Mouse (Mus musculus) layer of hippocampus, postnatal 36 days (tissue): Measurements from ENCODE around the gene Cebpe. TPM values are rescaled to one million over a fixed set of nuclear protein-coding genes. Genes with fewer than 3 reads are reported as not detected.
A peak's percentile ranks its signal among the peaks of the same experiment; 100 is the strongest.

Experiments
- DNase-seq, 2 experiments: peaks; one replicate each; pipeline ENCODE4 v3.0.0; 2022
- total RNA-seq, 2 experiments: library from RNA; stranded (reverse); gene quantifications; 2 replicates each; pipeline ENCODE4 v1.2.3; 2021

Gene Cebpe
- total RNA-seq, 2 experiments from 2014 or later = not detected

GRCm38 (mm10) chr14:54720654-54721350 is 8.8 kb upstream of the Cebpe start:
- no peak for DNase-seq

GRCm38 (mm10) chr14:54720041-54720440 is 8.1 kb upstream of the Cebpe start:
- DNase-seq = no peak

DNA sequence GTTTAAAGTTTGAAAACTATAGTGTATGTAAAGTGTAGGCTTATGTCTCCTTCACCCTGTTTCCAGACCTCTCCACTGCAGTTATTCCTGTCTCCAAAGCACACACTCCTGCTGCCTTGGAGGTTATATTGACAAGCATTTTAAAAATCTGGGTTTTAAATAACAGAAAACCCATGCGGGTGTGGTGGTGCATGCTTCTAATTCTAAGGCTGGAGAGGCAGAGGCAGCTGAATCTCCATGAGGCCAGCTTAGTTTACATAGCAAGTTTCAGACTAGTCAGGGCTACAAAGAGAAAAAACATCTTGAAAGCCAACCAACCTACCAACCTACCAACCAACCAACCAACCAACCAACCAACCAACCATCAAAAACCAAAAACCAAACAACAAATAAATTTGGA is 3.4 kb upstream of the Cebpe start:
- DNase-seq = no peak

GRCm38 (mm10) chr14:54714617-54715081 is 2.7 kb upstream of the Cebpe start:
- DNase-seq = peak in 1 of 2 experiments; percentile 24

DNA sequence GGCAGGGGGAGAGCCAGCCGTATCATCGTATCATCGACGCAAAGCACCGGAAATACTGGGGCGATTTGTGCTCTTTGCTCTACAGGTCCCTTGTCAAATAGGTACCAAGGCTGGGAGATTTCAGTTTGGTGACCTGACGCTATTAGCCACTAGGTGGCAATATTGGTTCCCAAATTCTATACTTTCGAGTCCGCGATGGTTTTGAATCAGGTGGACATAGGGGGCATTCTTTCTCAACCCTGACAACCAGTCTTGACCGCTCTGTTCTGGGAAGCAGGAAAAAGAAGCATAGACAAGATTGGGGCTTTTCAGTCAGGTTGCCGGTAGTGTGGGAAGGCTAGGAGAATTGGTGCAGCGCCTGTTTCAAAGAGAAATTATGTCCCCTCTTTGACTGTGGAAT is 2.1 kb upstream of the Cebpe start:
- DNase-seq = peak; percentile 54 to 76

DNA sequence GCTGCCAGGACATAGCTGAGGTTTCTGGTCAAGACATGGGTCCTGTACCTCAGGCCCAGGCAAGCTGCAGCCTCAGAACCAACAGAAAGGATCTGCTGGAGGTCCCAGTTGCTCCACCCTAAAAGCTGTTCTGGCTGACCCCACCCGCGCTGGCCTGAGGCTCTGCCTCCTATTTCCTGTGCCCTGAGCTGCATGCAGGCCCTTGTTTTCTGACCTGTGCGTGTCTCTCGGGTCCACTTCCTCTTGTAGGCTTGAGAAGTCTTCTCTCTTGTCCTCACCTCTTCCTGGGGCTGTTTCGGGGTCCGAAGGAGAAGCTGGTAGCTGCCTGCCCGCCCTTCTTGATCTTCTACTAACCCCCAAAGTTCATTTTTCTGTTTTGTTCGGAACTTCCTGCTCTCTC is 887 bp upstream of the Cebpe start:
- no peak for DNase-seq

DNA sequence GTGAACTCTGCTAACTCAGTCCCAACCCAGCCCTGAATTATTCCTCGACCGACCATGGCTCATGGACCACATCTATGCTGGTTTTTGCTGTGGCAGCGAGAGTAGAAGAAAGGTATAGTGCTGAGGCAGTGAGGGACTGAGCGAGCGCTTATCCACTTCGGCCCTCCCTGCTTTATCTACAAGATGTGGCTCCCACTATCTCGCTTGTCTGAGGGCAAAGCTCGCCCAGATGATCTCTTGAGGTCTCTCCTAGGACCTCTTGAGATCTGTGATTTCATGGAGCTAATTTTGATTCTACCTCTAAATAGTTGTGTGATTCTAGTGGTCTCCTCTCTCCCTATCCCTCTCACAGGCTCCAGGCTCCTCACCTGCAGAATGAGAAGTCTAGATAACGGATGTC is 2.9 kb downstream of the Cebpe start:
- DNase-seq = no peak

DNA sequence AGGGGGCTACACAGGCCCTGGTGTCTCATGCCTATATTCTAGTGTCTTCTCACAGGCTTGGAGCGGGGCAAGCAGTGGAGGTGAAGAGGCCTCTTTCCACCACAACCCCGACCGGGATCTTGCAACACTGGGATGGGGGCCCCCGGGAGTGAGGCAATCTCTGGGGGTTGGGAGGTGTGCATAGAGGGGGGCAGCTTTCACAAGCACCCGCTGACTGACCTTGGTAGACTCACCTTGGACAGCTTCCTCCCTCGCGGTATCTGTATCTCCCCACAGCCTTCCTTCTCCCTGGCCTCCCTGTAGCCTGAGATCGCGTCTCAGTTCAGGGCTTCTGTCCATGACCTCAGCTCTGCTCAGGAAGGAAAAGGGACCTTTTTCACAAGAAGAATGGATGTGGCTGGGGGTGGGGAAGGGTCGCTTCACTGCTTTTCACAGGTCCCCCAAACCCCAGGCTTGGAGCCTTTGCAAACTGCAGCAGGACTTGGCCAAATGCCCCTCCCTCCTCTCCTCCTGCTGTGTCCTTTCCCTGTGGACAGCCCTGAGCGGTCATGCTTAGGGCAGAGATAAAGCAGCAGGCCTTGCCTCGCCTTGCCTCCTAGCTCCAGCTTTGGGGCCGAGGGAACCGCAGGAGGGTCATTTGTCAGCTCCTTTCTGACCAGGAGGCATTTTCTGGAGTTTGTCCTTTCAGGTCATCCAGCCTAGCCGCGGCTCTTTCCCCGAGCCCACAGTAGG is 5.2 kb downstream of the Cebpe start:
- no peak for DNase-seq

DNA sequence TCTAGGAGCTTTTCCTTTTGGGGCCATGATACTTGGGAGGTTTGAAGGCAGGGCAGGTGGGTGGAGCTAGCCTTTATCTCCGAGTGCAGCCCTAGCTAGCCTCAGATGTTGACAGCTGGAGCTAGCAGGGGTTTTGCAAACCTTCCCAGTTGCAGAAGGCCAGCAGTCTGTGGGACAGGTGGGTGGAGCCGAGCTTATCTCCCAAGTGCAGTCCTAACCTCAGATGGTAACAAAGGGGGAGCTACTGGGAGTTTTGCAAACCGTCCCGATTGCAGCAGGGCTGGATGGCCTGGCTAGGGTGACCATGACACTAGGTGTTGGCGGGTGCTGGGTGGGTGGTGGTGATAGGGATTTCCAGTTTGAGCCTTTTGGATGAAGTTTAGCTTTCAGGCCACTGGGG is 6.1 kb downstream of the Cebpe start:
- no peak for DNase-seq

- DNase-seq = no peak
These were observed 8.8 kb downstream of the Cebpe start for GRCm38 (mm10) chr14:54703207-54703606.

DNA sequence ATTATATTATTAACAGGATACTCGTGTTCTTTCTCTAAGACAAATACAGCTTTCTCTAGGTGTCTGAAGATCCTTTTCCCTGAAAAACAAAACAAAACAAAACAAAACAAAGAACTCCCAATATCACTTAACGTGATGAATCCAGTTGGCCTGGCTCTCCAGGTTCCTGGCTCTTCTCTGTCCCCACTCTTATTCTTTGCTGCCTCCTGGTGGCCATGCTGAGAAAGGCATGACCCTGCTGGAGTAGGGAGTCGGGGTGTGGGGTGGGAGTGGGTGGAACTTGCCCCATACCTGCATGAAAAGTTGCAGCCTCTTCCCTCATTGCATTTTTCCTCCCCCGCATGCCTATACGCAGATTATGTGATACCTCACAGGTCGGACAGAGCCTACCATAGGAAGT is 10.7 kb downstream of the Cebpe start:
- DNase-seq = peak; percentile 63 to 73

GRCm38 (mm10) chr14:54699586-54699985 is 12.4 kb downstream of the Cebpe start:
- no peak for DNase-seq

- no peak for DNase-seq
These were observed 13.2 kb downstream of the Cebpe start, which contains the start of gene Gm29776 for GRCm38 (mm10) chr14:54698733-54699132. Gene Gm29776, minus strand, starts transcription at chr14:54698833.

- no peak for DNase-seq
These were observed 15.2 kb downstream of the Cebpe start for GRCm38 (mm10) chr14:54696752-54697151.

- DNase-seq = no peak
These were observed 16.9 kb downstream of the Cebpe start for GRCm38 (mm10) chr14:54695042-54695441.

DNA sequence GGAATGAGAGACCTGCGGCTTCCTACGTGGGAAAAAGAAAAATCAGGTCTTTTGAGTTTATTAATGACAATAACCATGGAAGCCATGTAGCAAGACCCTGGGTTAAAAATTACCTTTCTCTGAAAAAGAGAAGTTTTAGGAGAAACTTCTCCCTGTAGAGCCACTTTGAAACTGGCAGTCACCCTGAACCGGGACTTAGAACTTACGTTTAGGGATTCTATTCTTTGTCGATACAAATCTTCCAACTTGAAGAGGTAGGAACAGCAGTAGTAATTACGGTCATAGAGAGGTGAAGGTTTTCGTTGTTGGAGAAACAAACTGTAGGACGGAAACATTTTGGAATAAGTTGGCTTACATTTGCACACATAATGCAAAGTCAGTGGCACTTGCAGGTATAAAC is 24.7 kb downstream of the Cebpe start:
- DNase-seq = no peak

DNA sequence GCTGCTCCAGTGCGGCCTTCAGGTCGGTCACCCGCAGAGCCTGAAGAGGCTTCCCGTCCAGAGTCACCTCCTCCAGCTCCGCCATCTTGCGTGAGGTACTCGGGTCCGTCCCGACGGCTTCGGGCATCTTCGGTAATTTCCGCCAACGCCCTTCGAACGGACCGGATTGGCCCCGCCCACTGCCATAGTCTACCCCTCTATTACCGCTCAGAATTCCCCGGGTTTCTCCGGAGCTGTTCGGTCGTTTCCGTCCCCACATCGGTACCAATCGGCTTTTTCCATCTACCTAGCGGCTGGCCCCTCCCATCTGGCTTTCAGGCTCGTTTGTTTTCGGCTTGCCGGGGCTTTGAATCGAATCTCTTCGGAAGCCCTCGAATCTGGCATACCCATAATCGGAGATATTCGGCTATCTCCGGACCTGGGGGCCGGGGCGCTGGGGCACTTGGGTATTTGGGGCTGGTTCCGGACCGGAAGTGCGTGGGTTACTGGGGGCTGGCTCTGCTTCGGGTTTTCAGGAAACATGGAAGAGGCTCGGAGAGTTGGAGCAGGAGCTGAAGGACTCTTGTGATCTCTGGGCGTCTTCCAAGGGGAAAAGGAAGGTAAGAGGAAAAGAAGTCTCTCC is 25.3 kb downstream of the Cebpe start, which contains the start of gene Acin1:
Gene Acin1, minus strand, starts transcription at position 410 of the 622 bp plus-strand sequence.
- DNase-seq = peak; percentile 100

GRCm38 (mm10) chr14:54686063-54686521 is 25.9 kb downstream of the Cebpe start, which contains the start of gene 1700123O20Rik:
Gene 1700123O20Rik, plus strand, starts transcription at chr14:54686216.
- no peak for DNase-seq

- DNase-seq = no peak
These were observed 26.5 kb downstream of the Cebpe start for GRCm38 (mm10) chr14:54685471-54685870.

- DNase-seq = no peak
These were observed 29.6 kb downstream of the Cebpe start for GRCm38 (mm10) chr14:54682396-54682795.

- no peak for DNase-seq
These were observed 33.2 kb downstream of the Cebpe start for GRCm38 (mm10) chr14:54678657-54679304.

DNA sequence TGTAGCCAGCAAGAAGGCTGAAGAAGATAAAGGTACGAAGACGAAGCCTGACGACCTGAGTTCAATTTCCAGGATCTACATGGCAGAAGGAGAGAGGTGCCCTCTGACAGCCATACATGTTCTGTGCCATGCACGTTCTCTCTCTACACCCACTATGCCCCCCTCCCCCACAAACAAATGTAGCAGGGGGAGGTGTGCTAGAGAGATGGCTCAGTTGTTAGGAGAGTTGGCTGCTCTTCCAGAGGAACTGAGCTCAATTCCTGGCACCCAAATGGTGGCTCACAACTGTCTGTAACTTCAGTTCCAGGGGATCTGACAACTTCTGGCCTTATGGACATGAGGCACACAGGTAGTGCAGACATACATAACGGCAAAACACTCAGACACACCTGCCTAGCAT is 35.7 kb downstream of the Cebpe start:
- DNase-seq = no peak

DNA sequence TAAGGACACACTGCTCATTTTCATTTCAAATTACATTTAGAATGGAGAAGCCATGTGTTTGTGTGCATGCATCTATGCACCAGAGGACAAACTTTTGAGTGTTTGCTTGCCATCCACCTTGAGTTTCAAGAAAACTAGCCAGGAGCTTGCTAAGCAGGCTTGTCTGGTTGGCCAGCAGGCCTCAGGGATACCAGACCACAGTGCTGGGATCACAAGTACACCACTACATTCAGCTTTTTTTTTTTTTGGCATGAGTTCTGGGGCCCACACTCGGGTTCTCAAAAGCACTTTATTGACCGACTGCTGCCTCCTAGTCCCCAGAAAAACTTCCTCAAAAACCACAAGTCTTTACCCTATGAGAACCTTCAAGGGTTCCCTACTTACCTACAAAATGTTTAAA is 37.7 kb downstream of the Cebpe start:
- DNase-seq = no peak
